Mouse (Mus musculus): ENCODE results near the gene Tgm5.
"Not testable (repeated sequence)": the region's sequence is repeated elsewhere in the genome, so short reads cannot be mapped to it uniquely, and the experiment has no call there.

Gene Tgm5

GRCm38 (mm10) chr2:121039382-121039781 is 46.3 kb downstream of the Tgm5 start:
- no peak for DNase-seq

DNA sequence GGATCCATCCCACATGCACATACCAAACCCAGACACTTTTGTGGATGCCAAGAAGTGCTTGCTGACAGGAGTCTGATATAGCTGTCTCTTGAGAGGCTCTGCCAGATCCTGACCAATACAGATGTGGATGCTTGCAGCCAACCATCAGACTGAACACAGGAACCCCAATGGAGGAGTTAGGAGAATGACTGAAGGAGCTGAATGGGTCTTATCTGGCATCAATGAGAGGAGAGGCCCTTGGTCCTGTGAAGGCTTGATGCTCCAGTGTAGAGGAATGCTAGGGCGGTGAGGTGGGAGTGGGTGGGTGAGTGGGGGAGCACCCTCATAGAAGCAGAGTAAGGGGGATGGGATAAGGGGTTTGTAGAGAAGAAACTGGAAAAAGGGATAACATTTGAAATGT is 46.8 kb downstream of the Tgm5 start:
- DNase-seq, result not testable (repeated sequence)

DNA sequence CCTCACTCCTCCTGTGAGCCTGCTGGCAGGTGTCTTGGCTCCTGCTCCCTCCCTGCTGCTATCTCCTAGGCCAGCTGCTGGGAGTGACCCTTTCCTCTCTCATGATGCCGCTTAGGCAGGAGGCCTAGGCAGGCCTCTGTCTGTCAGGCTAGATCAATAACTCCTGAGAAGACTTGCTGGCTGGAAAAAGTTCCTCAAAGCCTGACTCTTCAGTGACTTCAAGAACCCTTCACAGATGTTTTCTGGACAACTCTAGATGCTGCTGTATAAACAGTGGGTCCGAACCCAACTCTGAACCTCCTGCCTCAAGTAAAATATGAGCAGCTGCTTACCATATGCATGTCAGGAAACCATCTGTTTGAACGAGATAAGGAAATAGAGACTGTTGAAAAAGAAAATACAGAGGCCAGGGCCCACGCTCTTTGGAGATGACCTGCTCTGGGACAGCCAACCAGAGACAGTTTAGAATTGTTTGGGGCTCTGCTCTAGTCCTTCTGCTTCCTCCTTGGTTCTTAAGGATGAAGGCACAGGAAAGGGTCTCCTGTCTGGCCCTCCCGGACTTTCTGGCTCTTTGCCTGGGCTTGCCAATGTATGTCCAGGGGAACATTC is 48.8 kb downstream of the Tgm5 start, which contains the start of gene Epb42:
TSS of gene Epb42 (minus strand) at position 340 of the 609 bp plus-strand sequence.
- DNase-seq, result no peak

DNA sequence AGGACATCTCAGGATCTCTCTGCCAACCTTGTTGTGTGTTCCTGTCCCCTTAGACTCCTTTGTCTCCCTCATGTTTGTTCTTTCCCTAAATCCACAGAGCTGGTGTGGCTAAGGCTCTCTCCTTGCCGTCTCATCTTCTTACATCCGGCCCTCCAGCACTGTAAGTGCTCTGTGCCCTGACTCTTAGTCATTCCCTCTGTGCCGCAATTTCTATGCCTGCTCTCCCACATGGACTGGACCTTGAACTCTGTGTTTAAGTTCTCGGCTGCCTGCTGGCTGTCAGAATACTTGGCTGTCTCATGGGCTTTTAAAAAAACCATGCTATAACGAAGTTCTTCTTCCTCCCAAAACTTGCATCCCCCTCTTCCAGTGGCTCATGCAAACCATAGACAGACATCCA is 62.7 kb downstream of the Tgm5 start:
- no peak for DNase-seq

GRCm38 (mm10) chr2:121017151-121017550 is 68.5 kb downstream of the Tgm5 start:
- no peak for DNase-seq

GRCm38 (mm10) chr2:121016226-121016625 is 69.4 kb downstream of the Tgm5 start:
- no peak for DNase-seq

- DNase-seq, result no peak
Observed at GRCm38 (mm10) chr2:121015507-121015906, 70.1 kb downstream of the Tgm5 start.

DNA sequence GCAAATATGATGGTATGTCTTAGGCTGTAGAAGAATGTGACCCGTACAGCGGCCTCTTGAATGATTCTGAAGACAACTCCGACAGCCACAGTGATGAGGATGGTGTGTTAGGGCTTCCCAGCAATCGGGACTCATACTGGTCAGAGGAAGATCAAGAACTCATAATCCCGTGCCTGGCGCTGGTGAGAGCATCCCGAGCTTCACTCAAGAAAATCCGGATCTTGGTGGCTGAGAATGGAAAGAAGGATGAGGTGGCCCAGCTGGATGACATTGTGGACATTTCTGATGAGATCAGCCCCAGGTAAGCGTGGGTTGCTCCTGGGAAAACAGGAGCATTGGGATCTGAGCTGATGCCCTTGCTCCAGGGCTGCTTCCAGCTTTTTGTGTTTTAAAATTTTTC is 73.0 kb downstream of the Tgm5 start:
- no peak for DNase-seq

- no peak for DNase-seq
Observed at GRCm38 (mm10) chr2:121009071-121009677, 76.5 kb downstream of the Tgm5 start.

DNA sequence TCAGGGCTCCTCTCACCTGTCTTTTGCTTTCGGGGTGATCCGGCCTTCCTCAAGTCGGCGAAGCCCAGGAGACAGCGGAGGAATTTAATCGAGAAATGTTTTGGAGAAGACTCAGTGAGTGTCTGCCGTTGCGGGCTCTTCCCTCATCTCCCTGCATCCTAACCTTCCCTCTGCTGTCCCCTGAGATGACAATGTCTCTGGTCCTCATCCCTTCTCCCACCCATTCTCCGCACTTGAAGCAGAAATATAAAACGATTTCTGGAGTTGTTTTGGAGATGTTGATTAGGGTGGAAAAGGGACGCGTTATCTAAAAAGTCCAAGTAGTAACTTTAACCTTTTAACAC is 77.0 kb downstream of the Tgm5 start:
- DNase-seq, result no peak

- DNase-seq, result peak; percentile 92 to 94
Observed at GRCm38 (mm10) chr2:121007925-121008663, 77.5 kb downstream of the Tgm5 start, which contains the start of gene Ccndbp1. Gene Ccndbp1, plus strand, starts transcription at chr2:121008403.

GRCm38 (mm10) chr2:121006986-121007385 is 78.7 kb downstream of the Tgm5 start:
- DNase-seq, result peak; percentile 80 to 88

GRCm38 (mm10) chr2:121004018-121004811 is 81.4 kb downstream of the Tgm5 start:
- peak; percentile 76 to 84 for DNase-seq

GRCm38 (mm10) chr2:121003586-121003985 is 82.1 kb downstream of the Tgm5 start:
- peak; percentile 40 to 43 for DNase-seq

GRCm38 (mm10) chr2:120998863-120999262 is 86.8 kb downstream of the Tgm5 start:
- no peak for DNase-seq

DNA sequence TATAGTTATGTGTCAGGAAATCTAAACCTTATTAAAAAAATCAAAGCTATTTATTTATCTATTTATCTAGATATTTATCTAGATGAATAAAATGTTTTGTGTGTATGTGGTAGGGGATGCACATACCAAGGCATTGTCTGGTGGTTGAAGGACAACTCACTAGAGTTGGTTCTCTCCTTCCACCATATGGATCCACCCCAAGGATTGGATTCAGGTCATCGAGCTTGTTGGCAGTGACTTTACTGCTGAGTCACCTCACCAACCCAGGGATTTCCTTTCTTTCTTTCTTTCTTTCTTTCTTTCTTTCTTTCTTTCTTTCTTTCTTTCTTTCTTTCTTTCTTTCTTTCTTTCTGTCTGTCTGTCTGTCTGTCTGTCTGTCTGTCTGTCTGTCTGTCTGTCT is 89.0 kb downstream of the Tgm5 start:
- DNase-seq, result peak in 1 of 2 experiments; percentile 50
